Mouse (Mus musculus): Measurements from ENCODE around the gene Mapk3.

Gene Mapk3

DNA sequence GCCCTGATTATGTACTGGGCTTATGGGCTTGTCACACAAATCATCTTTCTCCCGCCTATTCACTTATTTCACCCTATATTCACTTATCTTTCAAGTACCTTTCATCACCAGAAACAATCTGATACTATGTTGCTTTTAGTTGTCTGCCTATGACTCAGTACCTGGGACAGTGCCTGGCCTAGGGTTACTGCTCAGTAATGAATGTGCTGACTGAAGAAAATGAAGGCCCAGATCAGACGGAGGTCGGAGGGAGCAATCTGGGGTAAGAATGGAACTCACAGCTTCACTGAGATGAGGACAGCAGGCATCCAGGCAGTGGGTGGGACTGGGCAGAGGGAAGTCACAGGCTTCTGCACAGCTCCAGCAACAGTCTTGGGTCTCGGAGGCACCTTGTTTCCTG lies 48.0 kb downstream of the Mapk3 start:
- DNase-seq: no peak

DNA sequence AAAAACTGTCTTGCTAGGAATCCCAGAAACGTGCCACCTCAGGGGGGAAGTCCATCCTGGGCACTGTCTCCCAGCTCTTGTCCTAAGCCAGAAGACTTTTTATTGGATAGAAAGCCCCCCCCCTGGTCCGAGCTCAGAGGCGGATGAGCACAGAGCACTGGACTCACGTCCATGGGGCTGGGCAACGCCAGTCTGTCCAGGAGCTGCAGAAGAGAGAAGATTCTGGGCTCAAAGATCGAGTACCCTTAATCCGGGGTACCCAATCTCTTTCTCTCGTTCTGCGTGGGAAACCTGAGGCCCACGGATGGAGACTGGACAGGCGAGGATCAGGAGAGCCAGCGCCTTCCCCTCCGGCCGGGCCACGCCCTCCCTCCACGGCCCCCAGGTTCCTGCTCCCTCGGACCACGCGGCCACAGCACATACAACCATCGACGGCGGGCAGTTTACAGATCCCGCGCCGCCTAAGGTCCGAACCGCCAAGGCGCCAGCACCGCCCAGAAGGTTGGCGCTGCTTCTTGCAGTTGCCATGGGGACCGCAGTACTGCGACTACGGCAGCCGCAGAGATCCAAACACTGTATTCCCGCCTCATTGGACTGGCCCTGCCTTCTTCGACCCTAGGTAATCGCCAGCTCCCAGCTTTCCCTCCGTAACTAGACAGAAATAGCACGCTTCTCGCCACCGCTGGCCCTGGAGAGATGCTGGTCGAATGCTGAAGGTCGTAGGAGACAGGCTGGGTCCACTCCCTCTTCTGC lies 49.5 kb downstream of the Mapk3 start:
- DNase-seq: peak; percentile 93

DNA sequence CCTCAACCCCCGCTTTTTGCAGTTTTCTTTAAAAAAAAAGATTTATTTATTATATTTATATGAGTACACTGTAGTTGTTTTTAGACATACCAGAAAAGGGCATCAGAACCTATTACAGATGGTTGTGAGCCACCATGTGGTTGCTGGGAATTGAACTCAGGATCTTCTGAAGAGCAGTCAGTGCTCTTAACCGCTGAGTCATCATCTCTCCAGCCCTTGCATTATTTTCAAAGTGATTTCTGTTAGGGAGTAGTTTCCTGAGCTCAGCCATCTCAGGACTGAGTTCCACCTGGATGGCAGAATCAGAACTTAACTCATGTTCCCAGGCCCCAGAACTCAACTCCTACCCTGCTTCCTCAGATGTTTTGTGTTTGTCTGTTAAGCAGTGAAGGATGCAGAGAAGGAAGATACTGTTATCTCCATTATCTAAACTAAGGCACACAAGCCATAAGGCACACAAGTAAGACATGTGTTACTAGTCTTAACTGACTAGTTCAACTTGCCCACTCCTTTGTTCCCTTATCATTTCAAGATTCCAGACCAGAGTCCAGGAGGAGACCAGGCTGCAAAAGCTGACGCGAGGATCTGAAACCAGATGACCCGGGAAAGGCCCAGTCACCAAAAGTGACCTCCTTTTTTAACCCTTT lies 50.4 kb downstream of the Mapk3 start:
- no peak for DNase-seq

All from right cerebral cortex, postnatal 25 days (tissue).